Comparison of ENCODE assay signal across 22 mouse cellular contexts in genomic region chr5:90431053-90431452, GRCm38 (mm10). TPM values are rescaled to one million over a fixed set of nuclear protein-coding genes. Genes with fewer than 3 reads are reported as not detected.
DNase-seq lines count a peak whose midpoint lies in the region; ATAC-seq and TF ChIP-seq lines count a peak whose summit lies in the region.
"Had no signal": no experiment of that assay in that cellular context is flagged by ENCODE, and none has a peak within 500 bp of the region (broad histone marks: within the 10 kb centered on the region; RNA-seq: fewer than 3 reads in every experiment).

No protein-coding gene starts in this region.

- ATAC-seq in intestine, embryonic 16.5 days: peak; percentile 53; the same call in 1 of the 2 replicates
- ATAC-seq in intestine, postnatal 0 days: no peak
- ATAC-seq in liver, embryonic 13.5 days (ENCODE audit: low read depth): peak; percentile 82
- peak; percentile 90 for ATAC-seq in liver, postnatal 0 days
- ATAC-seq: forebrain, embryonic 14.5 days had no signal

- TF ChIP-seq CTCF in intestine, postnatal 0 days (IDR thresholded peaks at IDR 0.05; ENCODE audit: low read depth): no peak
- TF ChIP-seq CTCF in liver, postnatal 0 days (IDR thresholded peaks at IDR 0.05; ENCODE audit: low read depth): no peak

- no peak overlapping the region for H3K4me2 ChIP-seq in intestine, embryonic 16.5 days (ENCODE audit: low read depth, low read length)
- no peak overlapping the region for H3K4me2 ChIP-seq in intestine, postnatal 0 days (replicated peaks; ENCODE audit: low read depth)
- H3K4me2 ChIP-seq in liver, embryonic 13.5 days: no peak overlapping the region
- no peak overlapping the region for H3K4me2 ChIP-seq in liver, postnatal 0 days (ENCODE audit: low read depth, low read length)
- H3K4me2 ChIP-seq: embryonic facial prominence, embryonic 15.5 days; heart, embryonic 12.5 days; hindbrain, embryonic 15.5 days had no signal

- no peak overlapping the region for H3K27ac ChIP-seq in intestine, embryonic 16.5 days (ENCODE audit: low read length)
- no peak overlapping the region for H3K27ac ChIP-seq in intestine, postnatal 0 days (ENCODE audit: low read depth, low read length)
- no peak overlapping the region for H3K27ac ChIP-seq in liver, embryonic 13.5 days
- H3K27ac ChIP-seq in liver, postnatal 0 days (ENCODE audit: low read depth): peak overlapping the region; percentile 68
- H3K27ac ChIP-seq: embryonic facial prominence, embryonic 15.5 days; forebrain, embryonic 10.5 days; gastrocnemius, adult 2 months; hindbrain, embryonic 15.5 days had no signal

- no peak overlapping the region for H3K4me3 ChIP-seq in intestine, embryonic 16.5 days (ENCODE audit: low read length)
- no peak overlapping the region for H3K4me3 ChIP-seq in intestine, postnatal 0 days (ENCODE audit: low read depth, low read length)
- H3K4me3 ChIP-seq in liver, embryonic 13.5 days (replicated peaks): no peak overlapping the region
- H3K4me3 ChIP-seq in liver, postnatal 0 days (ENCODE audit: low read depth, low read length): no peak overlapping the region
- H3K4me3 ChIP-seq: embryonic facial prominence, embryonic 15.5 days; erythroblast, embryonic 14.5 days; forebrain, embryonic 10.5 days; gastrocnemius, adult 2 months; heart, embryonic 12.5 days; hindbrain, embryonic 15.5 days had no signal

- WGBS in intestine, embryonic 16.5 days: 35% methylated on average over 9 of the region's 9 CpGs
- 25% methylated on average over 9 of the region's 9 CpGs for WGBS in intestine, postnatal 0 days
- 51% methylated on average over 9 of the region's 9 CpGs for WGBS in liver, embryonic 13.5 days (ENCODE audit: insufficient replicate concordance)
- WGBS in liver, postnatal 0 days (ENCODE audit: insufficient replicate concordance): 51% methylated on average over 9 of the region's 9 CpGs

- no peak for DNase-seq in liver, embryonic 13.5 days
- DNase-seq in liver, postnatal 0 days: no peak
- no peak for DNase-seq in right cerebral cortex, postnatal 4 days
- DNase-seq in B cell, adult 2 months: no peak
- no peak for DNase-seq in cerebellum, postnatal 14 days
- DNase-seq: adrenal gland, postnatal 10 days; cerebellum, adult 18-20 months; cerebellum, postnatal 10 days; embryo, embryonic 11 days; gastrocnemius, adult 2 months; gastrocnemius, postnatal 25 days; heart, postnatal 36 days had no signal

- no peaks in the 10 kb centered on the region for H3K4me1 ChIP-seq in intestine, embryonic 16.5 days (ENCODE audit: control insufficient read depth, insufficient read depth, low read length)
- no peaks in the 10 kb centered on the region for H3K4me1 ChIP-seq in intestine, postnatal 0 days (replicated peaks; ENCODE audit: control insufficient read depth, insufficient read depth, low read length)
- no peaks in the 10 kb centered on the region for H3K4me1 ChIP-seq in liver, embryonic 13.5 days (replicated peaks)
- H3K4me1 ChIP-seq in liver, postnatal 0 days (ENCODE audit: insufficient read depth): peaks cover 8% of the 10 kb centered on the region; the same call in 1 of the 2 replicates
- H3K4me1 ChIP-seq: embryonic facial prominence, embryonic 15.5 days; forebrain, embryonic 10.5 days; heart, embryonic 12.5 days; hindbrain, embryonic 15.5 days had no signal

- H3K9ac ChIP-seq in intestine, embryonic 16.5 days (ENCODE audit: low read depth, low read length): no peak overlapping the region
- H3K9ac ChIP-seq in intestine, postnatal 0 days (ENCODE audit: low read depth, low read length): no peak overlapping the region
- no peak overlapping the region for H3K9ac ChIP-seq in liver, embryonic 13.5 days
- H3K9ac ChIP-seq in liver, postnatal 0 days (replicated peaks): no peak overlapping the region
- H3K9ac ChIP-seq: embryonic facial prominence, embryonic 15.5 days; heart, embryonic 12.5 days; hindbrain, embryonic 15.5 days had no signal

- H3K9me3 ChIP-seq in intestine, embryonic 16.5 days (ENCODE audit: control insufficient read depth, low read length): no peaks in the 10 kb centered on the region
- no peaks in the 10 kb centered on the region for H3K9me3 ChIP-seq in intestine, postnatal 0 days (ENCODE audit: control insufficient read depth)
- no peaks in the 10 kb centered on the region for H3K9me3 ChIP-seq in liver, embryonic 13.5 days (replicated peaks)
- no peaks in the 10 kb centered on the region for H3K9me3 ChIP-seq in liver, postnatal 0 days (ENCODE audit: low read length)
- H3K9me3 ChIP-seq: embryonic facial prominence, embryonic 15.5 days; forebrain, embryonic 10.5 days; heart, embryonic 12.5 days; hindbrain, embryonic 15.5 days had no signal

- TF ChIP-seq EP300 in liver, postnatal 0 days (IDR thresholded peaks at IDR 0.05; ENCODE audit: low read depth): peak; percentile 74

- H3K27me3 ChIP-seq in intestine, embryonic 16.5 days (replicated peaks; ENCODE audit: control insufficient read depth, insufficient read depth, low read length): no peaks in the 10 kb centered on the region
- no peaks in the 10 kb centered on the region for H3K27me3 ChIP-seq in intestine, postnatal 0 days (replicated peaks; ENCODE audit: control insufficient read depth, insufficient read depth, low read length)
- H3K27me3 ChIP-seq in liver, embryonic 13.5 days: no peaks in the 10 kb centered on the region
- H3K27me3 ChIP-seq in liver, postnatal 0 days (ENCODE audit: insufficient read depth, low read length): no peaks in the 10 kb centered on the region
- H3K27me3 ChIP-seq: embryonic facial prominence, embryonic 15.5 days; heart, embryonic 12.5 days; hindbrain, embryonic 15.5 days had no signal

- no peaks in the 10 kb centered on the region for H3K36me3 ChIP-seq in intestine, embryonic 16.5 days (ENCODE audit: control insufficient read depth, insufficient read depth, low read length)
- H3K36me3 ChIP-seq in intestine, postnatal 0 days (ENCODE audit: control insufficient read depth, insufficient read depth): no peaks in the 10 kb centered on the region
- H3K36me3 ChIP-seq in liver, embryonic 13.5 days: no peaks in the 10 kb centered on the region
- no peaks in the 10 kb centered on the region for H3K36me3 ChIP-seq in liver, postnatal 0 days (replicated peaks; ENCODE audit: insufficient read depth, low read length)
- H3K36me3 ChIP-seq: embryonic facial prominence, embryonic 15.5 days; forebrain, embryonic 10.5 days; heart, embryonic 12.5 days; hindbrain, embryonic 15.5 days had no signal

RNA-seq across cellular contexts. Expression of gene Alb, which starts 29.6 kb away (rescaled TPM):
- 40.3 and 106 TPM in 2 replicates for polyA plus RNA-seq in intestine, embryonic 16.5 days (2015; fragmentation: Nextera tagmentation; extraction: Ambion mirVana)
- polyA plus RNA-seq in intestine, postnatal 0 days (2015; fragmentation: Nextera tagmentation; extraction: Ambion mirVana): 0.99 and 1.1 TPM in 2 replicates
- 1,711 and 2,009 TPM in 2 replicates for polyA plus RNA-seq in liver, embryonic 13.5 days (2015; fragmentation: Nextera tagmentation; extraction: Ambion mirVana)
- 15,780 and 16,843 TPM in 2 replicates for polyA plus RNA-seq in liver, postnatal 0 days (2015; fragmentation: Nextera tagmentation; extraction: Ambion mirVana)
- polyA plus RNA-seq: C2C12; forebrain, embryonic 10.5 days; forebrain, embryonic 14.5 days; hindbrain, embryonic 11.5 days had no signal

RNA-seq across cellular contexts. Expression of gene Afp, which starts 59.5 kb away (rescaled TPM):
- 221 and 328 TPM in 2 replicates for polyA plus RNA-seq in intestine, embryonic 16.5 days (2015; fragmentation: Nextera tagmentation; extraction: Ambion mirVana)
- polyA plus RNA-seq in intestine, postnatal 0 days (2015; fragmentation: Nextera tagmentation; extraction: Ambion mirVana): 541 and 696 TPM in 2 replicates
- polyA plus RNA-seq in liver, embryonic 13.5 days (2015; fragmentation: Nextera tagmentation; extraction: Ambion mirVana): 6,379 and 7,757 TPM in 2 replicates
- 11,303 and 11,922 TPM in 2 replicates for polyA plus RNA-seq in liver, postnatal 0 days (2015; fragmentation: Nextera tagmentation; extraction: Ambion mirVana)
- polyA plus RNA-seq: forebrain, embryonic 14.5 days; hindbrain, embryonic 11.5 days had no signal

Comparison
In these comparisons a context has a peak if more than half of its experiments do, and no peak if none do; other contexts are left out.
1. RNA of gene Alb, which starts 29.6 kb away (polyA plus RNA-seq): 15,780 to 16,843 TPM in liver, postnatal 0 days, 1,711 to 2,009 TPM in liver, embryonic 13.5 days and 40.3 to 106 TPM in intestine, embryonic 16.5 days; 0.99 to 1.1 TPM in intestine, postnatal 0 days; every median in the first group is over 10 times any median in the second.